Mouse (Mus musculus) adrenal gland, adult 10 weeks (tissue): ENCODE data around the gene Olfr344. TPM values are rescaled to one million over a fixed set of nuclear protein-coding genes. Genes with fewer than 3 reads are reported as not detected.

Experiments
- polyA plus RNA-seq: library from polyadenylated mRNA; stranded (reverse); fragments of 350-450 nt; fragmentation: Illumina TruSeq; extraction: RNeasy Lipid Tissue Mini Kit (QIAGEN cat#74804); gene quantifications from one replicate; pipeline ENCODE4 v1.2.3, GENCODE M21; 2014; ENCODE audit warnings: low read depth, low replicate concordance

Olfr344 gene
- not detected for polyA plus RNA-seq

DNA sequence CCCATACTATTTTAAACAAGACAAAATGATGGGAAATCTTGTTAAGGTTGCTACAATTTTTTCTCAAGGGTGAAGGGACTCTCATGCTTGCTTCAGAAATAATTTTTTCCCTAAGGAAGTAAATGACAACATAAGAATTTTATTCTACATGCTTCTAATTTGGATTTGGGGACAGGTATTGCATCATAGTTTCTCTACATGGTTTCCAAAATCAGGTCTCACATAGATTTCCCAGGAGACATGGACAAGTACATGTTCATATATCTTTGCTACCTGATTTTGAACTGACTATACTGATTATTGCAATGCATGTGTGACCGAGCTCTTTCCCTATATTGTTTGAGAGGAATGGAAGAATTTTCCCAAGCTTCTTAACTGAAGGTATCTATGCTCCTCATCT lies at the start of gene Olfr344:
TSS of gene Olfr344 (plus strand) at position 301 of the 400 bp plus-strand sequence.

DNA sequence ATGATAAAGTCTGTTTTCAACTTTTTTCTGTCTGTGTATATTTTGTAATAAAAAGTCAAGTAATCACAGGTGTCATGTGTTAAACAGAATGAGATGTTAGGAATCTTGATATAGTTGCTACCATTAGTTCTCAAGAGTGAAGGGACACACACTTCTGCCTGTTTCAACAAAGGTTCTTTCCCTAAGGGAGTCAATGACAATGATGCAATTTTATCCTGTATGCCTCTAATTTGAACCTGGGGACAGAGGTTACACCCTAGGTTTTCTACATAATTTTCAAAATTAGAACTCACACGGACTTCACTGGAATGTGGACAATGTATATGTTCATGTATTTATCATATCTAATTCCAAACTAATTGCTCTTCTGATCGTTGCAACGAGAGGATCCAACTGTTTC lies 41.8 kb upstream of the Olfr344 start, which contains the start of gene Olfr342:
TSS of gene Olfr342 (plus strand) at position 301 of the 400 bp plus-strand sequence.

Other genes with a start within 250 kb of the Olfr344 start
- not detected for gene Olfr338, start 193.1 kb upstream of the Olfr344 start, polyA plus RNA-seq
- gene Olfr339, start 147.7 kb upstream of the Olfr344 start, polyA plus RNA-seq: not detected
- not detected for gene Olfr340, start 114.1 kb upstream of the Olfr344 start, polyA plus RNA-seq
- not detected for gene Olfr341, start 84.2 kb upstream of the Olfr344 start, polyA plus RNA-seq
- not detected for gene Olfr342, start 41.7 kb upstream of the Olfr344 start, polyA plus RNA-seq
- gene Olfr345, start 73.4 kb downstream of the Olfr344 start, polyA plus RNA-seq: not detected
- gene Olfr346, start 119.1 kb downstream of the Olfr344 start, polyA plus RNA-seq: not detected
- gene Olfr347, start 165.2 kb downstream of the Olfr344 start, polyA plus RNA-seq: not detected
- not detected for gene Olfr348, start 217.6 kb downstream of the Olfr344 start, polyA plus RNA-seq
- not detected for gene Olfr50, start 223.9 kb downstream of the Olfr344 start, polyA plus RNA-seq